ENCODE assay signal across 8 mouse cellular contexts in genomic region chr17:47694503-47695336, GRCm38 (mm10). TPM values are rescaled to one million over a fixed set of nuclear protein-coding genes. Genes with fewer than 3 reads are reported as not detected.
A peak's percentile ranks its signal among the peaks of the same experiment; 100 is the strongest.
DNase-seq lines count a peak whose midpoint lies in the region; ATAC-seq lines count a peak whose summit lies in the region.

TSS of gene Prickle4 (minus strand) at chr17:47694736.

- DNase-seq in ZHBTc4 (ENCODE audit: low read depth, low spot score): peak; percentile 98
- peak; percentile 99 for DNase-seq in cerebellum, postnatal 4 days (ENCODE audit: low spot score in 2 of 2)
- peak; percentile 98 for DNase-seq in gastrocnemius, adult 18-20 months (ENCODE audit: low spot score)
- DNase-seq in left cerebral cortex, adult 11 months (ENCODE audit: low spot score): peak; percentile 95
- DNase-seq in lung, postnatal 36 days: peak; percentile 98
- DNase-seq in retina, embryonic 14.5 days (ENCODE audit: low spot score): peak; percentile 98
- peak; percentile 94 to 96 for DNase-seq in thymus, postnatal 36 days

- peak within 1 kb of the TSS; percentile 94 for H3K9ac ChIP-seq in hindbrain, embryonic 16.5 days (ENCODE audit: low read depth, low read length)

- WGBS in hindbrain, embryonic 16.5 days: under 1% methylated on average over 55 of the region's 82 CpGs

- H3K36me3 ChIP-seq in hindbrain, embryonic 16.5 days (ENCODE audit: control insufficient read depth, insufficient read depth, low read length): no peaks in the 10 kb centered on the region

- peaks cover 18% of the 10 kb centered on the region for H3K4me1 ChIP-seq in hindbrain, embryonic 16.5 days (ENCODE audit: control insufficient read depth, insufficient read depth, low read depth, low read length)

- H3K27me3 ChIP-seq in hindbrain, embryonic 16.5 days (replicated peaks; ENCODE audit: control insufficient read depth, insufficient read depth, low read length): no peaks in the 10 kb centered on the region; the same call in 1 of the 2 replicates

- ATAC-seq in hindbrain, embryonic 16.5 days: peak; percentile 95

- H3K4me2 ChIP-seq in hindbrain, embryonic 16.5 days (ENCODE audit: low read length): peak within 1 kb of the TSS; percentile 91

- H3K4me3 ChIP-seq in hindbrain, embryonic 16.5 days (ENCODE audit: low read length): peak within 1 kb of the TSS; percentile 83

- peak within 1 kb of the TSS; percentile 88 for H3K27ac ChIP-seq in hindbrain, embryonic 16.5 days (ENCODE audit: low read depth, low read length)

- no peaks in the 10 kb centered on the region for H3K9me3 ChIP-seq in hindbrain, embryonic 16.5 days (ENCODE audit: control insufficient read depth, low read length)

RNA-seq across cellular contexts. Expression of gene Prickle4, which starts in this region (rescaled TPM):
- total RNA-seq in gastrocnemius, adult 18-20 months (2021): 1 to 10 TPM; 2.3 to 2.6 TPM
- 0.72 and 1.6 TPM in 2 replicates for polyA plus RNA-seq in hindbrain, embryonic 16.5 days (2015; fragmentation: Nextera tagmentation; extraction: Ambion mirVana)

Comparison
In these comparisons a context has a peak if more than half of its experiments do, and no peak if none do; other contexts are left out.
1. Peak in every context shown above with its lines: DNase-seq, ATAC-seq, H3K4me3 ChIP-seq and H3K27ac ChIP-seq.